Mouse (Mus musculus) gastrocnemius, adult 18-20 months (tissue): ENCODE measurements around the gene Skiv2l. TPM values are rescaled to one million over a fixed set of nuclear protein-coding genes. Genes with fewer than 3 reads are reported as not detected.
A peak's percentile ranks its signal among the peaks of the same experiment; 100 is the strongest.

ENCODE experiments used
- DNase-seq: peaks from one replicate; pipeline ENCODE4 v3.0.0; 2021; ENCODE audit warnings: low spot score
- long read RNA-seq, 2 experiments: library from polyadenylated mRNA; stranded (forward); transcript quantifications; one replicate each; pipeline ENCODE4 v2.0.0; 2021
- total RNA-seq, 2 experiments: library from RNA; stranded (reverse); gene quantifications; 2 replicates each; pipeline ENCODE4 v1.2.3; 2021

The Skiv2l gene
- 10 to 100 TPM; 20.8 to 21.3 TPM for total RNA-seq
- long read RNA-seq, experiment 1, transcript Skiv2l-201 (28 exons, 3,951 nt) = major isoform, 26 of 40 reads
- long read RNA-seq, experiment 1, partial matches to known transcripts = 9 of 40 reads
- long read RNA-seq, experiment 1, other reads (novel, unspliced or antisense) = 5 of 40 reads
- long read RNA-seq, experiment 2, transcript Skiv2l-201 (28 exons, 3,951 nt) = major isoform, 30 of 44 reads
- long read RNA-seq, experiment 2, partial matches to known transcripts = 14 of 44 reads
- long read RNA-seq, experiment 2, other reads (novel, unspliced or antisense) = 0 of 44 reads

DNA sequence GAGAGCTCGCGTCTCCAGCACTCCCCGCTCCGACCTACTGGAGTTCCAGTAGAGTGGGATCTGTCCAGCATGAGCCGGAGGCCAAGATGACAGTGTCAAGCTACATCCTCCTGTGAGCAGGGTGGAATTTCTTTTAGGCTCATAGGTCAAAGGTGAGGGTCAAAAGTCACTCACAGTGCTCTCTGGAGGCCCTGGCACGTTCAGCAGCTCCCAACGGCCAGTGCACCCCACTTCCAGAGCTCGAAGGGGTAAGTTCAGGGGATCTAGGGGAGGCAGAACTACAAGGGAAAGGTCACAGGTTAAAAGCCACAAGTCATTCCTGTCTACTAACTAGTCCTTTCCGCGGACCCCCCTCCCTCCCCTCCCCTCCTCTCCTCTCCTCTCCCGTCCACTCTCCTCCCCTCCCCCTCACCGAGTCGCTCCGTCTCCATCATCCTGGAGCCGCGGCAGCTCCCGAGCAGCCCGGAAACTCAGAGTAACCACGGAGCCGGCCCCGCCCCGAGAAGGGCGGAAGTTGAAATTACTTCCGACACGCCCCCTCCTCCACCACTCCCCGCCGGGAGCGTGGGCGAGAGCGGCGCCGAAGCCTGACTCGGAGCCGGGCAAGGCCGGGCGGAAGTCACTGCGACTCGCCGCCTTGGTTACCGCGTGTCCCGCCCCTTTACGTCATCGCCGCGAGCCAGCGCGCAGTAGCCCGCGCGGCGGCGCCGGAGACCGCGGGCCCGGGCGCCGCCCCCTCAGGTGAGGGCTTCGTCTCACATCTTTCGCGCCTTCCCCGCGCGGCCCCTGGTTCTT, at the start of gene Skiv2l, which contains the start of gene Nelfe:
Skiv2l (minus strand) TSS at position 489 of the 795 bp plus-strand sequence.
Nelfe (plus strand) TSS at position 670 of the 795 bp plus-strand sequence.
- peak; percentile 98 for DNase-seq

DNA sequence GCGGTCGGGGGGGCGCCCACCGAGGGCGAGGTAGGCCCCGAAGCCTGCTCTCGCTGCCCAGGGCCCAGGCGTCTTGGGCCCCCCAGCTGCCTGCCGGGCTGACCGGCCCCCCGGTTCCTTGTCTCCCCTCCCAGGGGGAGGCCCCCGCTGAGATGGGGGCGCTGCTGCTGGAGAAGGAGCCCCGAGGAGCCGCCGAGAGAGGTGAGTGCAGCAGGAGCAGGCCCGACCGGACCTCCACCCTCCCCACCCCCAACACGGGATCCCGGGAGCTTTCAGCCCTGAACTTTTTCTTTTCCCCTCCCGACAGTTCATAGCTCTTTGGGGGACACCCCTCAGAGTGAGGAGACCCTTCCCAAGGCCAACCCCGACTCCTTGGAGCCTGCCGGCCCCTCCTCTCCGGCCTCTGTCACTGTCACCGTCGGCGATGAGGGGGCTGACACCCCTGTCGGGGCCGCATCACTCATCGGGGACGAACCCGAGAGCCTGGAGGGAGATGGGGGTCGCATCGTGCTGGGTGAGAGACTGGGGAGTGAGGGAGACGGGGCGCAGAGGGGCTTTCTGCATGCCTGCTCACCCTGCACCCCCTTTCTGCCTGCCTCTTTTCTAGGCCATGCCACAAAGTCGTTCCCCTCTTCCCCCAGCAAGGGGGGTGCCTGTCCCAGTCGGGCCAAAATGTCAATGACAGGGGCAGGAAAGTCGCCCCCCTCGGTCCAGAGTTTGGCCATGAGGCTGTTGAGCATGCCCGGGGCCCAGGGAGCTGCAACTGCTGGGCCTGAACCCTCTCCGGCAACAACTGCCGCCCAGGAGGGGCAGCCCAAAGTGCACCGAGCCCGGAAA, 49.3 kb upstream of the Skiv2l start:
- no peak for DNase-seq

DNA sequence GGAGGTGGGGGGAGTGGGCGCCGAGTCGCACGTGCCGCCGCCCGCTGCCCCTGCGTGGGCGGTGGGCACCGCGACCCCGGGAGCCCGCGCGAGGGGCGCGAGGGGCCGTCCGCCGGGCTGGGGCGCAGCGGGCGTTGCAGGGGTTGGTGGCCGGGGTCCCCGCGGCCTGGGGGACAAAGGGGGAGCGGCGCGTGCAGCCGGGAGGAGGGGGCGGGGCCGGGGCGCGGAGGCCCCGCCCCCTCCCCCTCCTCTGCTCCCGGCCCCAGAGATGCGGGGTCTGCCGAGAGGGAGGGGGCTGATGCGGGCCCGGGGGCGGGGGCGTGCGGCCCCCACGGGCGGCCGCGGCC, 48.7 kb upstream of the Skiv2l start:
- DNase-seq = no peak

DNA sequence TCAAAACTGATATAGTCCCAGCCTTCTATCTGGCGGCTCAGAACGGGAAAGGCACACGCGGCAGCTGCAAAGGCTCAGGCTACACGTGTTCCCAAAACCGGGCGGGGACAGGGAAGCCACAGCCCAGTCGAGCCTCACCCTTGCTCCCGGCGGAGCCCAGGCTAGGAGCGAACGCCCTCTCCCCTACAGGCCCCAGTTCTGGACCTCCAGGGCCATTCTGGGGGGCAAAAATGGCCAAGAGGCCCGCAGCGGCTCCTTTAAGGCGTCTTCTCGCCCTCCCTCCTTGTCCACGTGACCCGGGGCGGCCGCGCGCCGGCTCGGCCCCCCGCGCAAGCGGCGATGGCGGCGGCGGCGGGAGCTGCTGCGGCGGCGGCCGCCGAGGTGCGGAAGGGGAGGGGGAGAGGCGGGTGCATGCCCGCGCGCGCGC, 48.2 kb upstream of the Skiv2l start, which contains the start of the genes C2 and Ehmt2:
C2 (minus strand) TSS at position 106 of the 427 bp plus-strand sequence.
Ehmt2 (plus strand) TSS at position 310 of the 427 bp plus-strand sequence.
- peak; percentile 82 for DNase-seq

DNA sequence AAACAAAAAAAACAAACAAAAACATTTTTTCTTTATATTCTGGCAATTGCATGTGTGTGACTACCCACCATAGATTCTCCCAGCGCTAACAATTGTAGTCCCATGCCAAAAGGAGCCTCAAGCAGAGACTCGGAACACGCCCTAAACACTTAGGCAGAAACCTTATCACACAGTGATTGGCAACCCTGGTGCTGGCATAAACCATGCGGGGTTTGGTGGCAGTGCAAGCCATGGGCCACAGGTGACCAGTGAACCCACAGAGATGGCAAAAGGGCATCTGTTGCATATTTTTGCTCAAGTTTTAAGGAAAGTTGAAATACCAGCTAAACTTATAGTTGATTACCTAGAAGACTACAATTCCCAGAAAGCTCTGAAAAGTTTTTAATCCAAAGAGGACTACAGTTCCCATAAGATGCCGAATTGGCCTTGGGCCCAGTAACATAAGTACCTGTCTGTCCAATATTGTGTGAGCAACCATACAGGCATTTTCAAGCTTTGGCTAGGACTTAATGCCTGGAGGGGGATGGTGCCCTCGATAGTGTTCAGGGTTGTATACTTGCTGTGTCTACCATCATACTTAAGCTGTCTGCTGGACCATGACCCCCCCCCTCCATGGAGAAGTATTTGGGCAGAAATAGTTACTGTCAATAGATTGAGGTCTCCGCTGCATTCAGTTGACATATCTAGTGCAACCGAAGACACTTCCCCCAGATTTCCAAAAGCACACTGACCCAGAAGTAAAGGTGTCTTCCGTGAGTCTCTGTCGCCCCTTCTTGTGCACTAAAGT, 47.6 kb upstream of the Skiv2l start:
- no peak for DNase-seq

DNA sequence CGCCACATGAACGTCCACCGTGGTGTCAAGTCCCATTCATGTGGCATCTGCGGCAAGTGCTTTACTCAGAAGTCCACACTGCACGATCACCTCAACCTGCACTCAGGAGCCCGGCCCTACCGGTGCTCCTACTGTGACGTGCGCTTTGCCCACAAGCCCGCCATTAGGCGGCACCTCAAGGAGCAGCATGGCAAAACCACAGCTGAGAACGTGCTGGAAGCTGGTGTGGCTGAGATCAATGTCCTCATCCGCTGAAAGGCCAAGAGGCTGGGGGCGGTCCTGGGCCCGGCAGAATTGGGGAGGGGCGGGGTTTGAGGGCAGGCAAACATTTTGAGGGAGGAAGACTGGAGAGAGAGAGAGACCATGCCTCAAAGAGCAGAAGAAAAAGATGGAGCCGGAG, 46.4 kb upstream of the Skiv2l start:
- DNase-seq = no peak

DNA sequence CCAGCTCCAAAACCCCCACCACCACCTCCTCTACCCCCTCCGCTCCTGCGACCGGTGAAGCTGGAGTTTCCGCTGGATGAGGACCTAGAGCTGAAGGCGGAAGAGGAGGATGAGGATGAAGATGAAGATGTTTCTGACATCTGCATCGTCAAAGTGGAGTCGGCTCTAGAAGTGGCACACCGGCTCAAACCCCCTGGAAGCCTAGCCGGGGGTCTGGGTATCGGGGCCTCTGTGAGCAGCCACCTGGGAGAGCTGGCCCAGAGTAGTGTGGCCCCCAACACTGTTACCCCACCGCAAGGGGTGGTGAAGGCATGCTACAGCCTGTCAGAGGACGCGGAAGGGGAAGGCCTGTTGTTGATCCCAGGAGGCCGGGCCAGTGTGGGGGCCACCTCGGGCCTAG, 45.7 kb upstream of the Skiv2l start:
- DNase-seq = no peak

DNA sequence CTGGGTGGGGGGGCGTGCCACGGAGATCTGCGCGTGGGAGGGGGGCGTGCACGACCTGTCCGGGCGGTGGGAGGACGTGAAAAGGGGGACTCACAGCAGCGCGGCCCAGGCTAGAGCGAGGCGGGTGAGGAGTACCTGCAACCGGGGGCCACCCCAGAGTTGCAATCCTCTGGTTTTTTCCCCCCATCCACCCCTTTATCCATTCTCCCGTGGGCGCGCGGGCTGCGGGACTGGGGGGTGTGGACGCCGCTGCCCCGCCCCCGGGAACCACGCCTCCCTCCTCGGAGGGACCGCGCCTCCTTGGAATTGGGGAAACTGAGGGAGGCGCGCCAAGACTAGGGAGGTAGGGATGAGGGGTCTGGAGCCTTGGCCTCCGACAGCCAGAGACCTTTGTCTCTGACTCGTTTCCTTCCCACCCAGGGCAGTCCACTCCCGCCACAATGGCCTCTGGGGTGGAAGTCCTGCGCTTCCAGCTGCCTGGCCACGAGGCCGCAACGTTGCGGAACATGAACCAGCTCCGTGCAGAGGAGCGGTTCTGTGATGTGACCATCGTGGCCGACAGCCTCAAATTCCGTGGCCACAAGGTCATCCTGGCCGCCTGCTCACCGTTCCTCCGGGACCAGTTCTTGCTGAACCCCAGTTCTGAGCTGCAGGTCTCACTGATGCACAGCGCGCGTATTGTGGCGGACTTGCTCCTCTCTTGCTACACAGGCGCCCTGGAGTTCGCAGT, 45.0 kb upstream of the Skiv2l start:
- peak; percentile 43 for DNase-seq

DNA sequence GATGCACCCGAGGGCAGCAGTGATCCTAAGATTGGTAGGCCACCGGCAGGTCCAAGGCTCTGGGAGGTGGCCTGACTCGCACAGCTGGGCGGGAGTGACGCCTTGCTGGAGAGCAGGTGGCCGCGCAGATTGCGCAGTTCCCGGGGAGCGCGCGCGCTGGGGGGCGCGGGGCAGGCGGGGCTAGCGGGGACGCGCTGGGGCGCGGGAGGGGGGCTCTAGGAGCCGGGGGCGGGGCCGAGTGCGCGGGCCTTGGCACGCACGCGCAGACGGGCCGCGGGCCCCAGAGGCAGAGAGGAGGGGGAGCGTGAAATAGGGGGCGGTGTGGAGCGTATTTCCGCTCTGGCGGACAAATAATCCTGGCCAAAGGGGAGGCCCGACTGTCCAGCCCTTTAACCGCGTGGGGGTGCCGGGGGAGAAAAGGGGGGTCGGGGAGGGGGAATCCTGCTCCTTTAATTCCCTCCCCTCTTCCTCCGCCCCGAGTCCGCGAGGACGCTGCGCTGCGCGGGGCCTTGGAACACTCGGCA, 44.1 kb upstream of the Skiv2l start:
- peak; percentile 94 for DNase-seq

DNA sequence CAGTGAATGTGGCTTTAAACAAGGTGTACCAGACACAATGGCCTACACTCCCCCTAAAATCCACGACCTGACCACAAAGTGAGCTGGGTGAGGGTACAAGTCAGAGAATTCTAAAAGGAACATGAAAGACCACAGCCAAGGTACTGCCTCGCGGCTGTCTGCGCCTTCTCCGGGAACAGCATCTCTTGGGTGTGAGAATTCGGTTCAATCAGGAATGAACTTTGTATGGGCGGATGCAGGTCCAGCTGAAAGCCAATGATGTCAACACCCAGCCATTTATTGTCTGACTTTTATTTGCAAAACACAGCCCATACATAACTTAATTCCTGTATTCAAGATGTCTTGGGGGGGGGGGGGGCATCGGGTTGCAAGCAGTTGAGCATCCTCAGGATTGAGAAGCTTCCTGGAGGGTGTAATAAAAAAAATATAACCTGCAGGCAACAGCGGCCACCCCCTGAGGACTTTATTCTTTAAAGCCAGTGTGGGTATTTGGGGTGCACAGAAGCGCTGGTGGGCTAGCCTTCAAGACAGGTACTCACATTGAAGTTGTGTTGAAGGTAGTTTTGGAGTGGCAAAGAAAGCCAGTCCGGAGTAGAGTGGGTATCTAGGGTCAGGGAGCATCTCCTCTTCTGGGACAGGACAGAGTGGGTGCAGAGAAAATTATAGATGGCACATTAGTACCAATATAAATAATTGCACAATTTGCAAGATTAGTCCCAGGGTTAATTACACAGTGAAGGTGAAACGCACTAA, 43.2 kb upstream of the Skiv2l start:
- DNase-seq = no peak

DNA sequence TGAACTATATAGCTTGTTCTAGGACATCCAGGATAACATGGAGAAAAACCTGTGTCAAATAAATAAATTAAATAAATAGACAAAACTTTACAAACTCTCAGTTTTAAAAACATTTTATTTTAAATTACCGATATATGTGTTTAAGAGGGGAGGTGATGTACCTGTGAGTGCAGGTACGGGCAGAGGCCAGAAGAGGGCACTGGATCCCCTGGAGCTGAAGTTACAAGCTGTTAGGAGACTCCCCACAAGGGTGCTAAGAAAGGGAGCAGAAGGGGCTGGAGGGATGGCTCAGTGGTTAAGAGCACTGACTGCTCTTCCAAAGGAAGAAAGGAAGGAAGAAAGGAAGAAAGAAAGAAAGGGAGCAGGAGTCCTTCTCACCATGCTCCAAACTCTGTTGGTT, 41.4 kb upstream of the Skiv2l start:
- DNase-seq = no peak

DNA sequence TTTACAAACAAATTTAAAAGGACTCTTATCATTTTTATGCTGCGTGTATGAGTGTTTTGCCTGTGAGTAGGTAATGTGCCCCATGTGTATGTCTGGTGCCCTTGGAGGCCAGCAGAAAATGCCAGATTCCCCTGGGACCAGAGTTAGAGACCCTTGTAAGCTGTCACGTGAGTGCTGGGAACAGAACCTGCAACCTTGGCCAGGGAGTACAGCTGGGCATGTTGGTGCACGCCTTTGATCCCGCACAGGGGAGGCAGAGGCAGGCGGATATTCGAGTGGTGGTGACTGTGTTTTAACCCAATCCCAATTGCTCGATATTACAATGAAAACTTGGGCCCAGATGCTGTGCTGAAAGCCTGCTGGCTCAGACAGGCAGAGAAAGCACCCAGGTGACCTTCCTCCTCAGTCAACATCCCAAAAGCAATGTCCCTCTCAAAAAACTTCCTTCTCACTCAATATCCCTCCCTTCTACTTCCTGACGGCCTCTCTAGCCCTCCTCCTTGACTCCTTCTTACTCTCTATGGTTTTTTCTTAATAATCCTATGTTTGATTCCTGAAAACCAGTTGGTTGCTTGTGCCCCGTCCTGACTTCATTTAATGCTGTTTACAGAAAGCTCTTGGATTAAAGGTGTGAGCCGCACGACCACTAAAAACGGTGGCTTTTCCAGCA, 40.2 kb upstream of the Skiv2l start:
- DNase-seq = no peak

DNA sequence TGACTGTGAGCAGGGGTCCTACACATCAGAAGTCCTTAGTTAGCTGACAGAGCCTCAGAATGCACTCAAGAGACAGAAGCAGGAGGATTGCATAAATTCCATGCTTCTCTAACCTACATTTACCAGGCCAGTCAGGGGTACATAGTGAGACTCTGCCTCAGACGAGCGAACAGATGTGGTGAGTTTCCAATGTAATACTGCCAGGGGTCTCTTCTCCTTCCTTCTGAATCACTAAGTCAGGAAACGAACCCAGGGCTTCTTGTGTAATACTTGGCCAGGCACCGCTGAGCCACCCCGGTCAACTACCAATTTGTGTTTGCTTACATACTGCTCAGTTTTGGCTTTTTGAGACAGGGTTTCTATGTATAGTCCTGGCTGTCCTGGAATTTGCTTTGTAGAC, 37.9 kb upstream of the Skiv2l start:
- no peak for DNase-seq

DNA sequence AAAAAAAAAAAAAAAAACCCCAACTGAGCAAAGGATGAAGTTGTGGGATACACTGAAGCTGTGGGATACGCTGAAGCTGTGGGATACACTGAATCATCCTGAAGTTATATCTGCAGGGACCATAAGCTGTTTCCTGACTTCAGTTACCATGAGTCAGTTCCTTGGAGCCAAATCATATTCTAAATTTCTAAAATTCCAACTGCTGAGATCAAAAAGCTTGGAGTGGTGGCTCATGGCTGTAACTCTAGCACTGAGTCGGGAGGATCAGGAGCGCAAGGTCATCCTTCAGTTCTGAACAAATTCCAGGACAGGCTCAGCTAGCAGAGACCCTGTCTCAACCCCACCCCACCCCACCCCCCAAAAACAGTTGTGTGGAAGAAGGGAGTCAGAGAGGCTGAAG, 35.6 kb upstream of the Skiv2l start:
- DNase-seq = no peak

DNA sequence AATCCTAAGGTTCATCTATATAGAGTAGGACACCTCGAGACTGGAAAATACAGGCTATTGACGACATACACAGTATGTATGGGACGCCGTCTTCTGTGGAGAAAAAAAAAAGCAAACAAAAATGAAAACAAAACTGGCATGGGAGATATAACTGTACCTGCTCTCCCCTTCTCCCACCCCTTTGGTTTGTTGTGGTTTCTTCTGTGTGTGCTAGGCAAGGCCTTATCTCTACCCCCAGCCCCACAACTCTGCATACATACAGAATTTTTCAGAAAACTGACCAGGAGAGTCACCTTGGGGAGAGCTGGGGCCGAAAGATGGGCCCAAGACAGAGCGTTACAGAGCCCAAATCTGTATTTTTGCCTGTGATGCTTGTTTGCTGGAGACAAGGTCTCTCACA, 34.7 kb upstream of the Skiv2l start:
- no peak for DNase-seq

DNA sequence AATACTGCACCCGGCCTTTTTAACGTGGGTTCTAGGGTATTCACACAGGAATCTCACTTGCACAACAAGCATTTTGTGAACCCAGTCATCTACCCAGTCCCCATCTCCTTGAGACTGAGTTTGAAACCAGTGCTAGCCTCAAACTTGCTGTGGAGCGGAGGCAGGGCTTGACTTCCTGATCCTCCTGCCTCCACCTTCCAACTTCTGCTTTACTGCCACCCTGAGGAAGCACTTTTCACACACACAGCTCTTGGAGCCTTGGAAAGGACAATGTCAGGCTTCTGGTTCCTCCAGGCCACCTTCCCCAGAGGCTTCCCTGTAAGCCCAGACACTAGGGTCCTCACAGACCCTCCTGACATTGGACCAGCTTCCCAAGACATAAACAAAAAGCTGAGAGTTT, 33.3 kb upstream of the Skiv2l start:
- DNase-seq = no peak

DNA sequence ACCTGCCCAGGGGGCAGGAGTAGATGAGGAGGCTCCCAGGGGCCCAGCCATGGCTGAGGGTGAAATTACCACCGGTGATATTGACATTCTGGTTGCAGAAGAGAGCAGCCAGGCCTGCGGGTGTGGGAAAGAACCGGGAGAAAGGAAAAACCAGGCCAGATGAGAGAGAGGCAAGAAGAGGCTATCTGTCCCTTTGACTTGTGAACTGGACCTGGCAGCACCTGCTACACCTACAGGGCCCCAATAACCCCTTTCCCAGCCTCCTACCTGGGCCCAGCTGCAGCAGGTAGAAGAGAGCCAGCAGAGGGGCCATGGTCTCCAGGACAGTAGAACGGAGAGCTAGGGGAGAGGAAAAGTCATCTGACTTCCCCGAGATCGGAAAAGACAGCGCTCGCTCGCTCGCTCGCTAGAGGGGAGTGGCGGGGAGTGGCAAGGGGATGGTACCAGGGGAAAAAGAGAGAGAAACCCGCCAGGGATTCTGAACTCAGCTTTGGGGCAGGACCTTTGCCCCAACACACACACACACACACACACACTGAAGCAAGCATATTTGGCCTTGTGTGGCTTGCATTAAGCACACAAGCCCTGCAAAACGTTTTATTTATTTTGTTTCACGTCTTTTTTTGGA, 31.8 kb upstream of the Skiv2l start, which contains the start of gene Gm20547:
Gm20547 (minus strand) TSS at position 360 of the 628 bp plus-strand sequence.
- DNase-seq = no peak

DNA sequence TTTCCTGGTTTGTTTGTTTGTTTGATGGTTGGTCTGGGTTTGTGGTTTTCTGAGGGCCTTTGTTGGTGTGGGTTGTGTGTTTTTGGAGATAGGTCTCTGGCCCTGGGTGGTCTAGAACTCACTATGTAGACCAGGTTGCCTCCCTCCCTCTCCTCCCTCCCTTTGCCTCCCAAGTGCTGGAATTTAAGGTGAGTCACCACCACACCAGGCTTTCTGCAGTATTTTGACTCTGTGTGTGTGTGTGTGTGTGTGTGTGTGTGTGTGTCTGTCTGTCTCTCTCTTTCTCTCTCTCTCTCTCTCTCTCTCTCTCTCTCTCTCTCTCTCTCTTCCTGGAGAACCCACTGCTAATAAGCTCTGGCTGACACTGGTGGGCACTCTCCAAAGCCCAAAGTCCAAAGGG, 31.2 kb upstream of the Skiv2l start:
- no peak for DNase-seq
